11 mouse cellular contexts compared by ENCODE assay signal in the genomic region with DNA sequence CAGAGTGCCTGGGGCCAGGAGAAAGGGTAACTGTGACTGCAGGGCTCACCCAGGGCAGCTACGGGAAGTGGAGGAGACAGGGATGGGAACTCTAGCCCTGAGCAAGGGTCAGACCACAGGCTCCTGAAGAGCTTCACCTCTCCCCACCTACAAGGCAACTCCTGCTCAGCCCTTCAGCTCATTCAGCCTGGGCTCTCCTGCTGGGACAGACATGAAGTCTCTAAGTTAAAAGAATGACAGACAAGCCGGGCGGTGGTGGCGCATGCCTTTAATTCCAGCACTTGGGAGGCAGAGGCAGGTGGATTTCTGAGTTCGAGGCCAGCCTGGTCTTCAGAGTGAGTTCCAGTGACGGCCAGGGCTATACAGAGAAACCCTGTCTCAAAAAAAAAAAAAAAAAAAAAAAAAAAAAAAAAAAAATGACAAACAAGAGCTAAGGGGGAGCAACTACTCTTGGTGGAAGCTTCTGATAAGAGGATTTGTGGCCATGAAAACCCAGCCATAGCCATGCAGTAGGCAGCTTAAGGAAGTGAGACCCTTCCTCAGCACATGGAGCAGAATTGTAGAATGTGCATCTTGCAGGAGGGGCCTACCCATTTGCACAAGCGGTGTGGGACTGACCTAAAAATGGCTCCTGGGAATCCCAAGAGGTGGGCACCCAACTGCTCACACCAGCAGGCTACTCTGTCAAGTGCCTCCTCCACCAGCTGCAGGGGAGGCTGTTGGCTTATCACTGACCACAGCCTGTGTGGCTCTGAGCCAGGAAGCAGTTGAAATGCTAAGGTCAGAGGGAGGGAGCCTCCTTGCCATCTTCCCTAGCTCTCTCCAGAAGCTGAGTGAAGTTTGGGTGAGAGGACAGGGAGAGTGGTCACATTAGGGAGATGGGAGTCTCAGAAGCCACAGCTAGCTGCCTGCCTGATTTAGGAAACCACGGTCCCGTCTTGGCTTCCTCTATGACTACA. TPM values are rescaled to one million over a fixed set of nuclear protein-coding genes. Genes with fewer than 3 reads are reported as not detected.
DNase-seq lines count a peak whose midpoint lies in the region; ATAC-seq and TF ChIP-seq lines count a peak whose summit lies in the region.
"Had no signal": no experiment of that assay in that cellular context is flagged by ENCODE, and none has a peak within 500 bp of the region (broad histone marks: within the 10 kb centered on the region; RNA-seq: fewer than 3 reads in every experiment).

No protein-coding gene starts in this region.

- DNase-seq in 3T3-L1 (ENCODE audit: low read depth, low spot score) (peak; percentile 66), MEL (ENCODE audit: low read depth, low spot score) (peak; percentile 85)
- no peak for DNase-seq in forebrain, embryonic 14.5 days (ENCODE audit: low spot score)
- DNase-seq in cerebellum, adult 9-11 months = no peak
- no peak for DNase-seq in left cerebral cortex, adult 8-10 months (ENCODE audit: low spot score in 2 of 2)
- no peak for DNase-seq in urinary bladder, postnatal 36 days (ENCODE audit: low spot score in 2 of 2)
- DNase-seq in kidney, adult 9 months = no peak
- DNase-seq: kidney, adult 18-20 months; lung, embryonic 14.5 days had no signal

- no peak for TF ChIP-seq CTCF in MEL (IDR thresholded peaks at IDR 0.05 in 2 of 3, conservative IDR thresholded peaks at IDR 0.05 in 1 of 3; ENCODE audit: control insufficient read depth in 1 of 3, insufficient read depth in 1 of 3, low read depth in 2 of 3, low read length in 3 of 3, poor library complexity in 1 of 3, severe bottlenecking in 1 of 3)

- 73% methylated on average over 9 of the region's 9 CpGs for WGBS in forebrain, embryonic 14.5 days

- no peaks in the 10 kb centered on the region for H3K27me3 ChIP-seq in MEL (ENCODE audit: control insufficient read depth in 1 of 2, insufficient read depth in 2 of 2, low read length in 2 of 2)
- no peaks in the 10 kb centered on the region for H3K27me3 ChIP-seq in forebrain, embryonic 14.5 days (replicated peaks; ENCODE audit: control insufficient read depth, insufficient read depth, low read length)

- 0 out of 2 replicates have a peak overlapping the region, but pooled peaks have one; percentile 6 for H3K9ac ChIP-seq in MEL (ENCODE audit: control insufficient read depth, low read depth, low read length, poor library complexity, severe bottlenecking)
- H3K9ac ChIP-seq in forebrain, embryonic 14.5 days (ENCODE audit: low read length) = no peak overlapping the region; the same call in 1 of the 2 replicates
- H3K9ac ChIP-seq: lung, embryonic 14.5 days had no signal

- no peak for ATAC-seq in forebrain, embryonic 14.5 days
- ATAC-seq in megakaryocyte progenitor cell, adult 5-6 weeks (replicated peaks; ENCODE audit: poor library complexity) = peak; percentile 58

- TF ChIP-seq EP300 in MEL (IDR thresholded peaks at IDR 0.05; ENCODE audit: low read depth in 1 of 2, low read length in 2 of 2) = peak; percentile 61 to 80; a peak in 3 of 4 replicates

- no peaks in the 10 kb centered on the region for H3K9me3 ChIP-seq in MEL (replicated peaks; ENCODE audit: insufficient read depth, low read length)
- no peaks in the 10 kb centered on the region for H3K9me3 ChIP-seq in forebrain, embryonic 14.5 days (replicated peaks; ENCODE audit: control insufficient read depth, low read length)

- peaks cover 0 to 37% of the 10 kb centered on the region in 2 experiments; a peak in 2 of 4 replicates for H3K36me3 ChIP-seq in MEL (ENCODE audit: control insufficient read depth in 1 of 2, insufficient read depth in 2 of 2, low read length in 2 of 2)
- no peaks in the 10 kb centered on the region for H3K36me3 ChIP-seq in forebrain, embryonic 14.5 days (ENCODE audit: control insufficient read depth, insufficient read depth, low read length)

- H3K4me2 ChIP-seq in forebrain, embryonic 14.5 days (ENCODE audit: low read length) = peak overlapping the region; percentile 97
- H3K4me2 ChIP-seq: lung, embryonic 14.5 days had no signal

- peaks cover 2 to 52% of the 10 kb centered on the region in 2 experiments for H3K4me1 ChIP-seq in MEL (ENCODE audit: control insufficient read depth in 1 of 2, insufficient read depth in 2 of 2, low read length in 2 of 2)
- H3K4me1 ChIP-seq in forebrain, embryonic 14.5 days (ENCODE audit: control insufficient read depth, insufficient read depth, low read length) = peaks cover 13% of the 10 kb centered on the region

- no peak for TF ChIP-seq RAD21 in MEL (IDR thresholded peaks at IDR 0.05; ENCODE audit: low read depth, low read length)

- no peaks in the 10 kb centered on the region for H3K79me2 ChIP-seq in MEL (ENCODE audit: control insufficient read depth, insufficient read depth, low read length, poor library complexity)

- H3K4me3 ChIP-seq in MEL (ENCODE audit: control insufficient read depth in 1 of 2, insufficient read depth in 1 of 2, low read depth in 2 of 2, low read length in 2 of 2) = no peak overlapping the region
- no peak overlapping the region for H3K4me3 ChIP-seq in forebrain, embryonic 14.5 days (ENCODE audit: low read depth, low read length)

- no peak for TF ChIP-seq POLR2A in MEL (IDR thresholded peaks at IDR 0.05; ENCODE audit: control insufficient read depth in 1 of 2, insufficient read depth in 1 of 2, low read depth in 1 of 2, low read length in 2 of 2, poor library complexity in 1 of 2)

- H3K27ac ChIP-seq in MEL (ENCODE audit: control insufficient read depth, low read depth, low read length) = peak overlapping the region; percentile 60
- H3K27ac ChIP-seq in forebrain, embryonic 14.5 days (ENCODE audit: low read depth, low read length) = peak overlapping the region; percentile 97; the same call in 1 of the 2 replicates

TF ChIP-seq in MEL, 35 proteins besides CTCF, POLR2A, EP300 and RAD21 (continues in another document):
- TF ChIP-seq HCFC1 (IDR thresholded peaks at IDR 0.05; ENCODE audit: low read depth, low read length) (no peak), TBP (IDR thresholded peaks at IDR 0.05; ENCODE audit: low read depth, low read length) (peak; percentile 92), GABPA (IDR thresholded peaks at IDR 0.05; ENCODE audit: low read depth, low read length) (no peak), ZNF384 (IDR thresholded peaks at IDR 0.05; ENCODE audit: low read depth, low read length) (peak; percentile 95), KAT2A (conservative IDR thresholded peaks at IDR 0.05; ENCODE audit: low read depth, low read length) (no peak), NRF1 (IDR thresholded peaks at IDR 0.05; ENCODE audit: insufficient read depth, low read depth, low read length, poor library complexity, severe bottlenecking) (no peak), MAFK (IDR thresholded peaks at IDR 0.05; ENCODE audit: borderline replicate concordance, low read depth, low read length) (no peak), JUND (IDR thresholded peaks at IDR 0.05; ENCODE audit: low read depth, low read length) (no peak), GATA1 (IDR thresholded peaks at IDR 0.05; ENCODE audit: low read depth, low read length) (peak; percentile 37; the same call in 1 of the 2 replicates), BHLHE40 (IDR thresholded peaks at IDR 0.05; ENCODE audit: borderline replicate concordance, low read depth, low read length) (no peak), USF2 (IDR thresholded peaks at IDR 0.05; ENCODE audit: borderline replicate concordance in 1 of 2, insufficient read depth in 1 of 2, low read depth in 1 of 2, low read length in 2 of 2) (no peak), SIN3A (IDR thresholded peaks at IDR 0.05; ENCODE audit: low read length) (peak; percentile 47; the same call in 1 of the 2 replicates), RCOR1 (IDR thresholded peaks at IDR 0.05; ENCODE audit: low read depth, low read length) (peak; percentile 49; the same call in 1 of the 2 replicates), MXI1 (IDR thresholded peaks at IDR 0.05; ENCODE audit: low read depth, low read length) (peak; percentile 45; the same call in 1 of the 2 replicates), CHD1 (IDR thresholded peaks at IDR 0.05; ENCODE audit: low read depth, low read length) (no peak)

RNA-seq across cellular contexts. Expression of a gene that starts 2.0 kb away (rescaled TPM):
- total RNA-seq in MEL (2012; rRNA removed) = 0.31 and 0.36 TPM in 2 replicates
- polyA plus RNA-seq in MEL (2012; ENCODE audit: insufficient read depth in 1 of 2, insufficient read length in 2 of 2, low read depth in 1 of 2, low replicate concordance in 2 of 2, missing spikeins in 1 of 2) = under 1 TPM in 1 of 2 experiments, not detected in 1; 0.45 TPM
- polyA plus RNA-seq in forebrain, embryonic 14.5 days (2014; fragmentation: Nextera tagmentation; extraction: Ambion mirVana) = 0.11 TPM in 1 of 2 replicates, not detected in the other
- total RNA-seq in megakaryocyte progenitor cell, adult 5-6 weeks (2015) = not detected in 2 replicates
- 0.12 and 0.14 TPM in 2 replicates for total RNA-seq in megakaryocyte progenitor cell, adult 5-6 weeks (2017)
- total RNA-seq in left cerebral cortex, adult 8-10 months (2022) = not detected
- polyA plus RNA-seq: lung, embryonic 14.5 days; small intestine, adult 2 months had no signal

RNA-seq across cellular contexts. Expression of a gene that starts 2.4 kb away (rescaled TPM):
- total RNA-seq in MEL (2012; rRNA removed) = 0.69 TPM in 2 replicates
- 1 to 10 TPM in 1 of 2 experiments, not detected in 1; 1.4 TPM for polyA plus RNA-seq in MEL (2012; ENCODE audit: insufficient read depth in 1 of 2, insufficient read length in 2 of 2, low read depth in 1 of 2, low replicate concordance in 2 of 2, missing spikeins in 1 of 2)
- polyA plus RNA-seq in forebrain, embryonic 14.5 days (2014; fragmentation: Nextera tagmentation; extraction: Ambion mirVana) = 1,786 and 1,955 TPM in 2 replicates
- 0.15 TPM in 1 of 2 replicates, not detected in the other for total RNA-seq in megakaryocyte progenitor cell, adult 5-6 weeks (2015)
- total RNA-seq in megakaryocyte progenitor cell, adult 5-6 weeks (2017) = 0.17 TPM in 1 of 2 replicates, not detected in the other
- 100 to 1,000 TPM; 381 to 406 (median 387) TPM for total RNA-seq in left cerebral cortex, adult 8-10 months (2022)

RNA-seq across cellular contexts. Expression of a gene that starts 14.5 kb away (rescaled TPM):
- 23.8 and 26.0 TPM in 2 replicates for total RNA-seq in MEL (2012; rRNA removed)
- polyA plus RNA-seq in MEL (2012; ENCODE audit: insufficient read depth in 1 of 2, insufficient read length in 2 of 2, low read depth in 1 of 2, low replicate concordance in 2 of 2, missing spikeins in 1 of 2) = 10 to 100 TPM in 1 of 2 experiments, not detected in 1; 34.0 TPM
- 44.3 and 48.4 TPM in 2 replicates for polyA plus RNA-seq in forebrain, embryonic 14.5 days (2014; fragmentation: Nextera tagmentation; extraction: Ambion mirVana)
- 30.0 and 33.6 TPM in 2 replicates for total RNA-seq in megakaryocyte progenitor cell, adult 5-6 weeks (2015)
- 47.5 and 63.1 TPM in 2 replicates for total RNA-seq in megakaryocyte progenitor cell, adult 5-6 weeks (2017)
- 10 to 100 TPM; 54.1 to 61.0 (median 57.0) TPM for total RNA-seq in left cerebral cortex, adult 8-10 months (2022)

RNA-seq across cellular contexts. Expression of a gene that starts 35.3 kb away (rescaled TPM):
- 107 TPM in 2 replicates for total RNA-seq in MEL (2012; rRNA removed)
- 100 to 1,000 TPM in 1 of 2 experiments, not detected in 1; 327 TPM for polyA plus RNA-seq in MEL (2012; ENCODE audit: insufficient read depth in 1 of 2, insufficient read length in 2 of 2, low read depth in 1 of 2, low replicate concordance in 2 of 2, missing spikeins in 1 of 2)
- polyA plus RNA-seq in forebrain, embryonic 14.5 days (2014; fragmentation: Nextera tagmentation; extraction: Ambion mirVana) = 181 and 203 TPM in 2 replicates
- 73.1 and 90.2 TPM in 2 replicates for total RNA-seq in megakaryocyte progenitor cell, adult 5-6 weeks (2015)
- 89.8 and 94.1 TPM in 2 replicates for total RNA-seq in megakaryocyte progenitor cell, adult 5-6 weeks (2017)
- total RNA-seq in left cerebral cortex, adult 8-10 months (2022) = 100 to 1,000 TPM; 555 to 559 (median 558) TPM

Comparison
In these comparisons a context has a peak if more than half of its experiments do, and no peak if none do; other contexts are left out.
1. DNase-seq: peak in 3T3-L1 (single experiment) and MEL (single experiment); none in forebrain, embryonic 14.5 days (single experiment), cerebellum, adult 9-11 months (single experiment), left cerebral cortex, adult 8-10 months (0 of 2), urinary bladder, postnatal 36 days (0 of 2) and kidney, adult 9 months (single experiment).
2. RNA of a gene that starts 2.4 kb away (total RNA-seq): 381 to 406 TPM in left cerebral cortex, adult 8-10 months; 0.69 TPM in MEL and 0.15 to 0.17 TPM in megakaryocyte progenitor cell, adult 5-6 weeks; every median in the first group is over 100 times any median in the second.